Mouse (Mus musculus) limb, embryonic 10.5 days (tissue): ENCODE measurements at regions not wholly inside any gene's neighbourhood (a gene's known extent, or its start where the extent isn't known, plus 50 kb on each side); places are given as distances from the start of the nearest gene placed in this dataset.

Experiments
- DNase-seq: peaks from one replicate; pipeline ENCODE4 v3.0.0-alpha.2; 2017; ENCODE audit warnings: low spot score
- H3K27ac ChIP-seq: fragments of 300-500 bp; sonication (generic); 2 replicates; pipeline ENCODE4 v1.5.1; 2016; ENCODE audit warnings: mild to moderate bottlenecking
- H3K27me3 ChIP-seq: fragments of 300-500 bp; sonication (generic); 2 replicates; pipeline ENCODE4 v1.6.1; 2016; ENCODE audit warnings: low read depth, mild to moderate bottlenecking; ENCODE audit not compliant: poor library complexity, severe bottlenecking
- H3K36me3 ChIP-seq: fragments of 300-500 bp; sonication (generic); 2 replicates; pipeline ENCODE4 v1.6.1; 2016; ENCODE audit warnings: mild to moderate bottlenecking, moderate library complexity
- H3K4me1 ChIP-seq: fragments of 300-500 bp; sonication (generic); 2 replicates; pipeline ENCODE4 v1.6.1; 2016
- H3K4me3 ChIP-seq: fragments of 300-500 bp; sonication (generic); 2 replicates; pipeline ENCODE4 v1.5.1; 2016; ENCODE audit warnings: mild to moderate bottlenecking, moderate library complexity
- H3K9me3 ChIP-seq: fragments of 300-500 bp; sonication (generic); replicated peaks from 2 replicates; pipeline ENCODE4 v1.6.1; 2016; ENCODE audit warnings: mild to moderate bottlenecking
- WGBS: fragments of 180-500 bp; shearing (Covaris S2); methylation state at CpG from one replicate; pipeline ENCODE4 v1.1.7; 2016; 5-methylcytosine and 5-hydroxymethylcytosine counted together

GRCm38 (mm10) chr2:78988224-78988623, 120.3 kb downstream of the Ube2e3 start:
- Histone ChIP-seq H3K4me1 (no peaks in the 10 kb centered on the region), H3K27me3 (no peaks in the 10 kb centered on the region), H3K27ac (no peak overlapping the region), H3K9me3 (no peaks in the 10 kb centered on the region), H3K36me3 (no peaks in the 10 kb centered on the region), H3K4me3 (no peak overlapping the region)
- WGBS: 80% methylated on average over 2 of the region's 2 CpGs
- DNase-seq: no peak

- no peaks in the 10 kb centered on the region for H3K27me3 ChIP-seq
- H3K27ac ChIP-seq: no peak overlapping the region
- 85% methylated on average over 3 of the region's 3 CpGs for WGBS
- H3K36me3 ChIP-seq: no peaks in the 10 kb centered on the region
- no peak for DNase-seq
- H3K4me1 ChIP-seq: 0 out of 2 replicates have a peak, but pooled peaks cover 6% of the 10 kb centered on the region
- no peaks in the 10 kb centered on the region for H3K9me3 ChIP-seq
- H3K4me3 ChIP-seq: no peak overlapping the region
Measured at GRCm38 (mm10) chr2:78994800-78995555, 127.1 kb downstream of the Ube2e3 start.

GRCm38 (mm10) chr2:78998637-78999036, 130.7 kb downstream of the Ube2e3 start:
- no peak for DNase-seq
- Histone ChIP-seq H3K36me3 (no peaks in the 10 kb centered on the region), H3K27ac (no peak overlapping the region), H3K9me3 (no peaks in the 10 kb centered on the region), H3K4me3 (no peak overlapping the region), H3K4me1 (0 out of 2 replicates have a peak, but pooled peaks cover 6% of the 10 kb centered on the region), H3K27me3 (no peaks in the 10 kb centered on the region)
- WGBS: 96% methylated on average over 8 of the region's 8 CpGs

GRCm38 (mm10) chr2:78999410-78999809, 131.5 kb downstream of the Ube2e3 start:
- no peak overlapping the region for H3K27ac ChIP-seq
- H3K4me1 ChIP-seq: peaks cover 11% of the 10 kb centered on the region
- H3K36me3 ChIP-seq: no peaks in the 10 kb centered on the region
- H3K9me3 ChIP-seq: no peaks in the 10 kb centered on the region
- no peak for DNase-seq
- 93% methylated on average over 4 of the region's 4 CpGs for WGBS
- H3K27me3 ChIP-seq: no peaks in the 10 kb centered on the region
- no peak overlapping the region for H3K4me3 ChIP-seq

- no peak for DNase-seq
- Histone ChIP-seq H3K27ac (peak overlapping the region; percentile 75), H3K9me3 (no peaks in the 10 kb centered on the region), H3K4me3 (no peak overlapping the region), H3K36me3 (no peaks in the 10 kb centered on the region), H3K27me3 (no peaks in the 10 kb centered on the region), H3K4me1 (peaks cover 19% of the 10 kb centered on the region)
- 22% methylated on average over 1 of the region's 1 CpGs for WGBS
Measured at GRCm38 (mm10) chr2:79004862-79005261, 136.9 kb downstream of the Ube2e3 start.

- H3K4me1 ChIP-seq: peaks cover 25% of the 10 kb centered on the region
- no peaks in the 10 kb centered on the region for H3K27me3 ChIP-seq
- no peaks in the 10 kb centered on the region for H3K36me3 ChIP-seq
- DNase-seq: no peak
- 80% methylated on average over 3 of the region's 3 CpGs for WGBS
- no peak overlapping the region for H3K4me3 ChIP-seq
- no peak overlapping the region for H3K27ac ChIP-seq
- no peaks in the 10 kb centered on the region for H3K9me3 ChIP-seq
Measured at GRCm38 (mm10) chr2:79008642-79009041, 140.7 kb downstream of the Ube2e3 start.

GRCm38 (mm10) chr2:79009791-79010190, 141.9 kb downstream of the Ube2e3 start:
- Histone ChIP-seq H3K36me3 (no peaks in the 10 kb centered on the region), H3K27ac (no peak overlapping the region), H3K9me3 (no peaks in the 10 kb centered on the region), H3K4me3 (no peak overlapping the region), H3K27me3 (no peaks in the 10 kb centered on the region), H3K4me1 (peaks cover 18% of the 10 kb centered on the region)
- WGBS: 45% methylated on average over 2 of the region's 2 CpGs
- no peak for DNase-seq

- DNase-seq: no peak
- no peaks in the 10 kb centered on the region for H3K36me3 ChIP-seq
- H3K4me3 ChIP-seq: no peak overlapping the region
- H3K27me3 ChIP-seq: no peaks in the 10 kb centered on the region
- H3K4me1 ChIP-seq: peaks cover 14% of the 10 kb centered on the region
- WGBS: 70% methylated on average over 2 of the region's 2 CpGs
- H3K9me3 ChIP-seq: no peaks in the 10 kb centered on the region
- no peak overlapping the region for H3K27ac ChIP-seq
Measured at GRCm38 (mm10) chr2:79010273-79010672, 142.3 kb downstream of the Ube2e3 start.

GRCm38 (mm10) chr2:79018732-79019423, 151.0 kb downstream of the Ube2e3 start:
- Histone ChIP-seq H3K27me3 (no peaks in the 10 kb centered on the region), H3K36me3 (no peaks in the 10 kb centered on the region), H3K4me3 (no peak overlapping the region), H3K27ac (no peak overlapping the region), H3K9me3 (no peaks in the 10 kb centered on the region), H3K4me1 (no peaks in the 10 kb centered on the region)
- 59% methylated on average over 4 of the region's 4 CpGs for WGBS
- no peak for DNase-seq

- no peaks in the 10 kb centered on the region for H3K36me3 ChIP-seq
- no peaks in the 10 kb centered on the region for H3K27me3 ChIP-seq
- no peak overlapping the region for H3K4me3 ChIP-seq
- WGBS: 89% methylated on average over 2 of the region's 2 CpGs
- no peaks in the 10 kb centered on the region for H3K9me3 ChIP-seq
- no peak overlapping the region for H3K27ac ChIP-seq
- DNase-seq: no peak
- H3K4me1 ChIP-seq: no peaks in the 10 kb centered on the region
Measured at GRCm38 (mm10) chr2:79022954-79023353, 155.0 kb downstream of the Ube2e3 start.

- Histone ChIP-seq H3K4me1 (no peaks in the 10 kb centered on the region), H3K27ac (no peak overlapping the region), H3K27me3 (no peaks in the 10 kb centered on the region), H3K9me3 (no peaks in the 10 kb centered on the region), H3K4me3 (no peak overlapping the region), H3K36me3 (no peaks in the 10 kb centered on the region)
- DNase-seq: no peak
- 77% methylated on average over 4 of the region's 4 CpGs for WGBS
Measured at GRCm38 (mm10) chr2:79025678-79026077, 157.8 kb downstream of the Ube2e3 start.

GRCm38 (mm10) chr2:79030990-79031389, 163.1 kb downstream of the Ube2e3 start:
- WGBS: 82% methylated on average over 1 of the region's 1 CpGs
- no peak overlapping the region for H3K27ac ChIP-seq
- H3K4me3 ChIP-seq: no peak overlapping the region
- H3K36me3 ChIP-seq: no peaks in the 10 kb centered on the region
- no peaks in the 10 kb centered on the region for H3K27me3 ChIP-seq
- no peak for DNase-seq
- no peaks in the 10 kb centered on the region for H3K9me3 ChIP-seq
- H3K4me1 ChIP-seq: no peaks in the 10 kb centered on the region

- H3K9me3 ChIP-seq: no peaks in the 10 kb centered on the region
- no peak for DNase-seq
- 83% methylated on average over 2 of the region's 2 CpGs for WGBS
- H3K27me3 ChIP-seq: no peaks in the 10 kb centered on the region
- no peak overlapping the region for H3K4me3 ChIP-seq
- no peaks in the 10 kb centered on the region for H3K36me3 ChIP-seq
- H3K4me1 ChIP-seq: no peaks in the 10 kb centered on the region
- H3K27ac ChIP-seq: no peak overlapping the region
Measured at GRCm38 (mm10) chr2:79036296-79036695, 168.4 kb downstream of the Ube2e3 start.
